Mouse (Mus musculus) G1E (cell line): ENCODE data around the gene Cend1.
A peak's percentile ranks its signal among the peaks of the same experiment; 100 is the strongest.

Source experiments
- CTCF ChIP-seq: IDR thresholded peaks from 2 replicates; pipeline ENCODE4 v1.5.1; 2012; ENCODE audit warnings: low read depth, low read length, inconsistent platforms, mixed read lengths
- GATA2 ChIP-seq: IDR thresholded peaks from 2 replicates; pipeline ENCODE4 v1.6.1; 2012; ENCODE audit warnings: low read depth, low read length, inconsistent platforms, borderline replicate concordance

- TF ChIP-seq CTCF (peak; percentile 79), GATA2 (no peak)
These were observed 26.0 kb downstream of the Cend1 start for GRCm38 (mm10) chr7:141403305-141403704.
